Mouse (Mus musculus) Patski (cell line): Measurements from ENCODE around the gene Thyn1. TPM values are rescaled to one million over a fixed set of nuclear protein-coding genes. Genes with fewer than 3 reads are reported as not detected.
A peak's percentile ranks its signal among the peaks of the same experiment; 100 is the strongest.

Experiments used
- ATAC-seq: fragments of 100-300 bp; one replicate; pipeline ENCODE4 v1.8.0; 2021
- CTCF ChIA-PET: fragments of 350-600 bp; sonication (Branson Sonifier 250); formaldehyde crosslinking; loops from one replicate; lab custom pipeline; 2022; ENCODE audit warnings: inconsistent platforms; lab: Charles Lee
- POLR2A ChIA-PET: fragments of 350-600 bp; sonication (Branson Sonifier 250); formaldehyde crosslinking; loops from one replicate; lab custom pipeline; 2022; ENCODE audit warnings: antibody characterized with exemption, inconsistent platforms; lab: Charles Lee
- DNase-seq: peaks from one replicate; pipeline ENCODE4 v3.0.0-alpha.2; 2011; ENCODE audit warnings: low read depth, low spot score
- H3K27me3 ChIP-seq: fragments of 371-371 bp; one replicate; pipeline ENCODE4 v1.5.1; 2021
- CTCF ChIP-seq: fragments of 100-300 bp; IDR thresholded peaks from one replicate; pipeline ENCODE4 v1.5.1; 2021
- in situ Hi-C: fragments of 300-500 bp; cut with MboI; formaldehyde crosslinking; loops from 3 replicates; pipeline ENCODE4 v1.11.1; 2018; ENCODE audit warnings: low pct_unique_long_range_greater_than_20kb, mixed read lengths
- polyA plus RNA-seq: library from polyadenylated mRNA; unstranded; gene quantifications from one replicate; pipeline ENCODE4 v1.2.3, GENCODE M21; 2021

Thyn1 gene
- polyA plus RNA-seq, 1 experiment from 2014 or later, result 63.2 TPM

DNA sequence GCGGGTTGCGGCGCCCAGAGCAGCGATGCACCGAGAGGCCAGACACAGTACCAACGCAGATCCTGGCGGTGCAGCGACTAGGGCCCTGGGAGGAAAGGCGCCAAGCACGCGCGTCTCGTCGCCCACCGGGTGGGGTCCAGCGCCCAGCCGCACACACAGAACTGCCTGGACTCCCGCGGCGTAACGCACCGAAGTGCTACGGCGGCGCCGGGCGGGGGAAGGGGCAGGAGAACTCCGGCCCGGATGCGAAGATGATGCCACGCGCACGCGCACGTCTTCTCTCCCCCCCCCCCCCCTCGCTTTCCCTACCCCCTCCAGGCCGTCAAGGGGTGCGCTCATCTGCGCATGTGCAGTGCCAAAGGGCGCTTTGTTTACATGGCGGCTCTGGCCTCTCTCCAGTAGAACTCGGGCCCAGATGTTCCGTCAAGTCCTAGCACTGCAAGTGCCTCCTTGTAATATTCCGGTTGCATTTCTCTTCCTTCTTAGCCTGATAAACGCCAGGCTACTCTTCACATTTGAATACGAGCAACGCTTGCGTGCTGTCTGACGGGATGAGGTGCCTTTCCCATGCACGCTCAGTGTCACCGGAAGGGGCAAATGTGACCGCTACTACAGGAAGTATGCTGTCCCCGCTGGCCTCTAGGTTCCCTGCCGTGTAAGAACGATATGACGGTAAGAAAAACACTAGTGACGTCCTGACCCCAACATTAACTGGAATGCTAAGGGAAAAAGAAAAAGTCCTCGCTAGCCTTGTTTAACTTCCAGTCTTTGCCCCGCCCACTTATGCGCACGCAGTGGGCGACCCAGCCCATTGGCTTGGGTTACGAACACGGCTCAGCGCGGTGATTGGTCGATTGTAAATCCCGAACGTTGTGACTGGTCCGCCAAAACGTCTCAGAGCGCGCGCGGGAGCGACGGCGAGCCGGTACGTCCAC is 30.6 kb downstream of the Thyn1 start, which contains the start of the genes Vps26b and Ncapd3:
Gene Vps26b, minus strand, starts transcription at position 238 of the 935 bp plus-strand sequence.
Gene Ncapd3, plus strand, starts transcription at position 348 of the 935 bp plus-strand sequence.
- ATAC-seq (peak; percentile 91), DNase-seq (peak; percentile 83)
- TF ChIP-seq CTCF, result no peak
- ChIA-PET CTCF (no interaction called here), POLR2A (no interaction called here)
- in situ Hi-C loops, result no loop called here
- H3K27me3 ChIP-seq, result no peaks in the 10 kb centered on the region

GRCm38 (mm10) chr9:27030763-27031100 is 31.2 kb downstream of the Thyn1 start:
- ATAC-seq (no peak), DNase-seq (no peak)
- ChIA-PET CTCF (no interaction called here), POLR2A (no interaction called here)
- H3K27me3 ChIP-seq, result no peaks in the 10 kb centered on the region
- in situ Hi-C loops, result no loop called here
- no peak for TF ChIP-seq CTCF

DNA sequence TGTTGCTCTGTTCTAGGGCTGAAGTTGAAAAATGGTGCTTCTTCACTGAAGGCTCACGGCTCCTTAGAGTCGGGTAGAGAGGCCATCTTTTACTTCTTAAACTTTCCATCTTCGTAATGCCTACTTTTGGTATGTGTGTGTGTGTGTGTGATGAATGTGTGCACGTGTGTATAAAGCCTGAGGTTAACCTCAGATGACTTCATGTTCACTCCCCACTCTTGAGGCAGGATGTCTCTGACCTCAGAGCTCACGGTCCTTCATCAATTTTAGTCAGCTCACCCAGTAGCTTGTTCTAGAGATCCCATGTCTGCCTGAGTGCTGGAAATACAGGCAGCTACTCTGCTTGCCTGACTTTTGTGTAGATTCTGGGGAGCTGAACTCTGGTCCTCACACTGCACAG is 44.4 kb downstream of the Thyn1 start:
- no peak for ATAC-seq
- no peaks in the 10 kb centered on the region for H3K27me3 ChIP-seq
- in situ Hi-C loops, result no loop called here
- POLR2A ChIA-PET, result no interaction called here
- DNase-seq, result no peak
- CTCF ChIA-PET, result no interaction called here
- TF ChIP-seq CTCF, result no peak

GRCm38 (mm10) chr9:27049492-27049891 is 50.0 kb downstream of the Thyn1 start:
- TF ChIP-seq CTCF, result peak; percentile 25
- DNase-seq (no peak), ATAC-seq (no peak)
- in situ Hi-C loops, result no loop called here
- ChIA-PET CTCF (interaction anchor here (1.0 to 1.4 kb wide), 2 partner anchors 14 to 18 kb away, joined by 3 read pairs; no protein-coding TSS in a partner anchor), POLR2A (no interaction called here)
- H3K27me3 ChIP-seq, result no peaks in the 10 kb centered on the region

Other genes with a start within 250 kb of the Thyn1 start
- 0.01 TPM for gene Glb1l2, start 193.2 kb upstream of the Thyn1 start, polyA plus RNA-seq
- not detected for gene Glb1l3, start 138.8 kb upstream of the Thyn1 start, polyA plus RNA-seq
- not detected for gene Gm1110, start 76.6 kb upstream of the Thyn1 start, polyA plus RNA-seq
- 40.6 TPM for gene Acad8, start 144 bp upstream of the Thyn1 start, polyA plus RNA-seq
- gene Vps26b, start 30.4 kb downstream of the Thyn1 start, polyA plus RNA-seq, result 36.9 TPM
- gene Ncapd3, start 30.5 kb downstream of the Thyn1 start, polyA plus RNA-seq, result 14.8 TPM
- gene Jam3, start 155.7 kb downstream of the Thyn1 start, polyA plus RNA-seq, result 40.0 TPM